Mouse (Mus musculus) ES-E14 (cell line): ENCODE measurements around the gene Cd300e.

Source experiments
- CHD2 ChIP-seq: IDR thresholded peaks from 2 replicates; pipeline ENCODE4 v1.6.1; 2014; ENCODE audit warnings: mild to moderate bottlenecking, low read depth, low read length, inconsistent platforms
- MAFK ChIP-seq: IDR thresholded peaks from 2 replicates; pipeline ENCODE4 v1.6.1; 2014; ENCODE audit warnings: mild to moderate bottlenecking, low read depth, low read length, inconsistent platforms; ENCODE audit not compliant: insufficient read depth
- ZC3H11A ChIP-seq: IDR thresholded peaks from 2 replicates; pipeline ENCODE4 v1.6.1; 2012; ENCODE audit warnings: low read depth, mild to moderate bottlenecking, inconsistent platforms, low read length, borderline replicate concordance

DNA sequence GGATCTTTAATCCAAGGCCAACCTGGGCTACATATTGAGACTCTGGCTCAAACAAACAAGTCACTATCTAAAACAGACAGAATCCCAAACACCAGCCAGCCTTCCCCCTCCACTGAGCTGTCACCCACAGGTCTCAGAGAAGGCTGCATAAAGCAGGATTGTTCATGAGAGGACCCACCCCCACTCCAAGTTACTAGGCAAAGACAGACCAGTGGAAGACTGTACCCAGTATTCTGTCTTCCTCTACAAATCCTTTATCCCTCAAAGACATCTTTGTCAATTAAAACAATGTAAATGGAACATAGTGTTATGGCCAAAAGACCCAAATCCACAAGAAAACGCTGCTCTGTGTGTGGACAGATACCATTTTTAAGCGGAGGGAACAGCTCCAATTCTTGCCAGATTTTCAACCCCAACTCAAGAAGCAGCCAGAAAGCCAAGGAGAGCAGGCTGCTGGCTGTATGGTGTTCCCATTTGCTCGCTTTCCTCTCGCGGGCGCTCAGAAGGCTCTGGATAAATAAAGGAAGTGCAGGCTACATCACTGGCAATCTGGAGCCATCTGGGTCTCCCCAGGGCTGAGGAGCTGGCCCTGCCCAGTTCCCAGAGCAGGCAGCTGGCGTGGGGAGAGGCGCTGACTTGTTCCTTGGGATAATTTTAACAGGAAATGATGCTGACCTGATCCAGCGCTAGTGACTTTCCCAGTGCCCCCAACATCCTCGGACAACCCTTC is 36.4 kb upstream of the Cd300e start:
- no peak for TF ChIP-seq CHD2
- no peak for TF ChIP-seq ZC3H11A
- no peak for TF ChIP-seq MAFK
